Mouse (Mus musculus) ovary, postnatal 36 days (tissue): ENCODE measurements around the gene Cmpk2.
A peak's percentile ranks its signal among the peaks of the same experiment; 100 is the strongest.
"Not testable (repeated sequence)": the region's sequence is repeated elsewhere in the genome, so short reads cannot be mapped to it uniquely, and the experiment has no call there.

ENCODE experiments used
- DNase-seq: peaks from one replicate; pipeline ENCODE4 v3.0.0; 2022; ENCODE audit warnings: low spot score, mixed read lengths

Gene Cmpk2

DNA sequence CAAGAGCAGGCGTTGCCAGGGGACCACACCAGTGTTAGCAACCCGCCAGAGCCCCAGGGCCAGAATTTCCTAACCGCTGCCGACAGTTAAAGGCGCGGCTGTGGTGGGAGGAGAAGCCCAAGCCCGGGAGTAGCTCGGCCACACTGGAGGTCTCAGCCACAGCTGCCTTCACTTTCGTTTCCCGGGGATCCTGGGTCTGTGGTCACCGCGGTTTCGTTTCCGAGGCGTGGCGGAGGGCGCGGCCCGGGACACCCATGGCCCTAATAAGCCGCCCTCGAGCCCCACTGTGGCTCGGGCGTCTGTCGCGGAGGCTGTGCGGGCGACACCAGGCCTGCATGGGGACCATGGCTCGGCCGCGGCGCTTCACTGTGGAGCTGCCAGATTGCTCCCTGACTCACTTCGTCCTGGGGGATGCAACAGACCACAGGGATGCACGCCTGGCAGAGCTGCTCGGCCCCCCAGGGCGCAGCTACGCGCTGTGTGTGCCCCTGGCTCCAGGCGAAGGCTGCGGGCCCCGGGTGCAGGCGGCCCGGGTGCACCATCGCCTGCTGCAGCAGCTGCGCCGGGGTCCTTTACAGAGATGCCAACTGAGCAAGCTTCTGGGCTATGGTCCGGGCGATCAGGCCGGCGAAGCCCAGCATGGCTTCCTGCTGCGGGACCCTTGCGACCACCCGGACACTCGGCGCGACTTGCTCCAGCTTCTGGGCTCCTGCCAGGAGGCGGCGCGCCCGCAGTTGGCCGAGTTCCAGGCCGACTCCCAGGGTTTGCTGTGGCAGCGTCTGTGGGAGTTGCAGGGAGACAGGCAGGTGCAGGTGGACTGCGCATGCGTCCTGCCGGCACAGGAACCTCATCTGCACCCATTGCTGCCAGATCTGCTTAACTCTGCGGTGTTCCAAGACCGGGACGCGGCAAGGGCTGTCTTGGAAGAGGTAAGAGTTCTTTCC lies at the start of gene Cmpk2:
Cmpk2 (plus strand) TSS at position 107 of the 944 bp plus-strand sequence.
- peak; percentile 81 for DNase-seq

DNA sequence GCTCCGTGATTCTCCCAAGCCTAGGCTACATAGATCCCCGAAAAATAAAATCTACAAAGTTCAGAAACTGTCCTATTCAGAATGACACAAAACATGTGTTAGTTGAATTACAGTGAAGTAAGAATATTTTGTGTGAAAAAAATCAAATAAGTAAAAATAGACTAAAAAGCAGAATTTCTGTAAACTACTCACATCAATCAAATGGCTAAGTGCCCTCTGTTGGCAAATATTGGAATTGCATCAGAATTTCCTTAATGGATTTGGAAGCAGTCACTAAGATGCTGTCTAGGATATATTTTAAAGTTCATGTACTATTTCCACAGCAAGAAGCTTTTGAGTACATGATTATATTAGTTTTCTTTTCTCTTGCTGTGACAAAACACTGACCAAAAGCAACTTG lies 44.2 kb upstream of the Cmpk2 start:
- DNase-seq = no peak

DNA sequence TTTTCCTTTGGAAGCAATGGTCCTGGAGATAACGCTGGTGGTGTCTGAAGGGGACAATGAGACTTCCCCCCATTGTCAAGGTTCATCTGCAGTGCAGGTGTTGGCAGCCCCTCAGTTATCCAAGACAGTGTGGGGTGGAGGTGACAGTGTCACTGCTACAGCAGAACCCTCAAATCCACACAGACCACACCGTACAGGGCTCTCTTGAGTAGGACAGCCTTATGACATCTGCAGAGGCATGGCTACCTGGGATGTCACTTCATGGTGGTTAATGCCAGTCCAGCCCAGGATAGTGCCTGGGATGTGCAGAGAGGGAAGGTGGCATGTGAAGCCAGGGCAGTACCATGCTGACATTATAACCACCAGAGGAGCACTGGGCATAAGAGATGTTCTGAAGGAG lies 40.2 kb upstream of the Cmpk2 start:
- DNase-seq = not testable (repeated sequence)

DNA sequence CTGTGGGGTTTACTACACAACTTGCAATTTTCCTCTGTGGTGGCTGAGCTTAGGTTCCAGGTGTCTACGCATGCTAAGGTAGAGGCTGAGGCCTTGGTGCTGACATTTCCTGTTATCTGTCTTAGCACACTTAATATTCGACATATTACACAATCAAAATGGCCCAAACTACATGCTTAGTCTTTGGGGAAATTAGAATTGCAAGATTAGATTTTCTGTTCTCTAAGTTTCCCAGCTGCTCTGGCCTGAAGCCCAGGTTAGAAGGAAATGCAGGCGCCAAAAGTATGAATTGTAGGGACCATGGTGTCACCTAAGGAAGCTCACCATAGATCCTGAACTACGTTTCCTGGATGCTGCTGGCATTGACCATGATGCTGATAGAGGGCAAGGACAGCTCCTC lies 32.7 kb upstream of the Cmpk2 start:
- DNase-seq = no peak

DNA sequence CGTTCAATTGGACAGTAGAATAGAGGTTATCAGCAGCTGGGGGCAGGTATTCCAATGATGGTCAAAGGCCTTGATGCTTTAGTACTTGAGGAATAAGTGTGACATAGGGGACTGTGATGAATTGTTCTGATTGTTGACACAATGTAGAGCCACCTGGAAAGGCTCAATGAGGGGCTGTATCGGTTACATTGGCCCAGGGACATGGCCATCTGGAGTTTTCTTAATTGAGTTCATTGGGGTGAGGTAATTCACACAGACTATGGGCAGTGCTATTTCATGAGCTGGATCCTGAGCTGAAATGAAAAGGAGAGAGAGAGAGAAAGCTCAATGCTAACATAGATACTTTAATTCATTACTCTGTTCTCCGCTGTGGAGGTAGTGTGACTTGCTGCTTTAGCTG lies 31.1 kb upstream of the Cmpk2 start:
- DNase-seq = no peak

DNA sequence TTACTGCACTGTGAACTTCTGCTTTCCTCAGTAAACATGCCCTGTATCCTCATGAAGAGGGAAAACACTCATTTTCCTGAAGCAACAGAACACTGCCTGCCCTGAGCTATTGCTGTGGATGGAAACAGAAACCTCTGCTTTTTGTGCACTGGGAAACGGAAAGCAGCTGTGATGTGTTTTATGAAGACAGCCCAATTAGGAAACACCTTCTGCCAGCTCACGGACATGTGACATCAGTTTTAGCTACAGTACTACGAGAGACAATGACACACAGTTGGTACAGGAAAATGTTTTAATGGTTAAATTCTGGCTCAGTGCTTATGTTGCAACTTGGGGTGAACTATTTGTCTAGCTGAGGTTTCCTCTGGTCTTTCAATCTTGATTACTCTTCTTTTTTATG lies 29.6 kb upstream of the Cmpk2 start:
- no peak for DNase-seq

DNA sequence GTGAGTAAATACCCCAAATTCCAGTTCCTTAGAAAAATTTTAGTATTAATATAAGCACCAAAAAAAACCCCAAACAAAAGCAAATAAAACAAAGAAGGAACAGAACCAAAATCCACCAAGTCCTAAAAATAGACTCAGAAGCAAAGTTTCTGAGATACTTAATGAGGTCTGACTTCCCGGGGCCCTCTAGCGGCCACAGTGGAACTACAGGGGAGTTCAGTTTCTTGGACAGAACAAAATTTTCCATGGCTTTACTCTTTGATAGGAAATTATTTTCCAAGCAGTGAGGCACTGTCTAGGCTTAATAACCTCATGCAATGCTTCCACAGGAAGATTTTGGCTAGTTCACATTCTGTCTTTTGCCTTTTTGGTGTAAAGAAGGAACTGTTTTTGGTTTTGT lies 24.9 kb upstream of the Cmpk2 start:
- peak; percentile 71 for DNase-seq

DNA sequence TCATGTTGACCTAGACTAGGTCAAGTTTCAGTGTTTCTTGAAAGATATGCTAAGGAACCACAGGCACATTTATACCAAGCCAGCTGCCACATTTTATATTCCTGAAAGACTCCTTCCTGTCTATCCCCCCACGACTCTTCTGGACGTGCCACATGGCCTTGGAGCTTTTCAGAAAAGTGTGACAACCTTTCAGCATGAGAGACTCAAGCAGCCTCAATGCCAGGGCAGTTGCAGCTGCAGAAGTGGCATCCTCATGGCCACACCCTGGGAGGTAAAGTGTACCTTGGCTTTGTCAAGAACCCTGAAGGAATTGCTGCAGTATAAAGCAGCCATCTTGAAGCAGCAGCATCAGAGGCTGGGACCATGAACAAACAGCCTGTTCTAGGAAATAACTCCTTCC lies 24.5 kb upstream of the Cmpk2 start:
- no peak for DNase-seq

DNA sequence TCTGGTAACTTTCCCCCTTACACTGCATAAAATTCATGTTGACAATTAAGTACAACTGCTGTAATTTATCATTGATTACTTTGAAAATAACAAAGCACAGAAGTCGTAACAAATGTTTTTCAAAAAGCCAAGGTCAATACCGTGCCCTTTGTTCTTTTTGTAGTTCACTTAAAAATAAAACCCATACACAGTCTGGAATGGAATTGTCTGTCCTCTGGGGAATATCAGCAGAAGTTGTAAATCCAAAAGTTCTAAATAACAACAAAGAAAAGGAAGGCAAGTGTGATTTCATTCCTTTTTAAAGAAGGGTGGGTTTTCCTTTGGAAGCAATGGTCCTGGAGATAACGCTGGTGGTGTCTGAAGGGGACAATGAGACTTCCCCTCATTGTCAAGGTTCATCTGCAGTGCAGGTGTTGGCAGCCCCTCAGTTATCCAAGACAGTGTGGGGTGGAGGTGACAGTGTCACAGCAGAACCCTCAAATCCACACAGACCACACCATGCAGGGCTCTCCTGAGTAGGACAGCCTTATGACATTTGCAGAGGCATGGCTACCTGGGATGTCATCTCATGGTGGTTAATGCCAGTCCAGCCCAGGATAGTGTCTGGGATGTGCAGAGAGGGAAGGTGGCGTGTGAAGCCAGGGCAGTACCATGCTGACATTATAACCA lies 22.5 kb upstream of the Cmpk2 start:
- DNase-seq = no peak

DNA sequence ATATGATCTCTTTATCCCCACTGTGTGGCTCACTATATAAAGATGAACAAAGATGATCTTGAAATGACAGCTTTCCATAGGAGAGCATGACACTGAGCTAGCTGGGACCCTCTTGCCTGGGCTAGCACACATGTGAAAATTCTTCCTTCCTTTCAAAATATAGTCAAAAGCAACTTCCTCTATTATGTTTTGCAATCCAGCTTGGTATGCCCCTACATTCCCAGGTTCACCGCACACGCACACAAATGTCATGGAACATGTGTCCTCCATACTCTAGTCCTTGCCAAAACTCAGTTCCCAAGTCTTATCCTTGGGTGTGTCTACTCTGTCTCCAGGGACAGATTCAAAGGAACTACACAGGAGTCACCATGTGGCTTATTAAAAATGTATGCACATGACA lies 19.5 kb upstream of the Cmpk2 start:
- DNase-seq = no peak

DNA sequence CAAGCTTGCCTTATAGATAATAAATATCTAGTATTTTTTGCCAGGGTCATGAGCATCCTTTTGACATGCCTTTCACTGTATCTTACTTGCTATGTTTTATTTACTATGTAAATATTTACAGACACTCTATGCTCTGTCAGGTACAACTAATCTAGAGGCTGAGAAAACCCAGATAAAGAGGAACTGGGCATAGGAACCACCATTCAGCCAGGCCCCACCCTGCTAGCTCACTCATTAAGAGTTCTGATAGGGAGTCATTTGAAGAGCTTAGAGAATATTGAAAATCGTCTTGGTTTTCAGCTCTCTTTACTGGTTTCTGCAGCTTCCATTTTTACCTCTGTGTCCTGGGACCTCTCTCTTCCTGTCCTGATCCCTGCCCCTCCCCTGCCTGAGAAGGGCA lies 17.9 kb upstream of the Cmpk2 start:
- no peak for DNase-seq

DNA sequence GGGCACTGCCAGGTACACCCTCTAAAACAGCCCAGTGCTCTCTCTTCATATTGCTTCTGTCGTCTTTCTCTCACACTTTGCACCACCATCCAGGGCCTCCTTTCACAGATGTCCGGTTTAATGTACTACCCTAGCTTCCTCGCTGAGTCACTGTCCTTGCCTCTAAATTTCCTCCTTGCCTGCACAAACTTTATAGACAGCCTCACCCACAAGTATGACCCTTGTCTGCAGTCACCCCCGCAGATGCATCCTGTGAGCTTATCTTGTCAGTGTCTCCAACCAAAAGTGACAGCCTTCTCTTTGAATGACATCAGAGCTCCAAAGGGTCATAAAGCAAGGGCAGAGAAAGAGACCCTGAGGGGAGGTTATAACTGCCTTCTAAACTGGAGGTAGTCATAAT lies 16.1 kb upstream of the Cmpk2 start:
- no peak for DNase-seq

DNA sequence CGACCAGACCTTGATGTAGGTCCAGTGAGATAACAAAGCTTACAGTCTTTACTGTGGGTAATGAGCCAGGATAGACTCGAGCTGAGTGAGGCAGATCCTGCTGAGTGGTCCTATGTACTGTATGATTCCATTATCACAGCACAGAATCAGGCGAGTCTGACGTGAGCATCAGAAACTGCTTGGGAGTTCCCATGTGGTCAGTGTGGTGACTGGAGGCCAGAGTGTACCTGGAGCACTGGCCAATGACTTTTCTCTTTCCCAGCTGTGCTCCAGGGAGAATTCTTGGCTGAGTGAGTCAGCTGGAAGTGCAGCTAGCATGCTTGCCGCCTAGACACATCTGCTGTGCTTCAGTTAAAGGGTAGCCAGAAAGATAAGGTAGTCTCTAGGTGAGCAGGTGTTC lies 14.3 kb upstream of the Cmpk2 start:
- no peak for DNase-seq

DNA sequence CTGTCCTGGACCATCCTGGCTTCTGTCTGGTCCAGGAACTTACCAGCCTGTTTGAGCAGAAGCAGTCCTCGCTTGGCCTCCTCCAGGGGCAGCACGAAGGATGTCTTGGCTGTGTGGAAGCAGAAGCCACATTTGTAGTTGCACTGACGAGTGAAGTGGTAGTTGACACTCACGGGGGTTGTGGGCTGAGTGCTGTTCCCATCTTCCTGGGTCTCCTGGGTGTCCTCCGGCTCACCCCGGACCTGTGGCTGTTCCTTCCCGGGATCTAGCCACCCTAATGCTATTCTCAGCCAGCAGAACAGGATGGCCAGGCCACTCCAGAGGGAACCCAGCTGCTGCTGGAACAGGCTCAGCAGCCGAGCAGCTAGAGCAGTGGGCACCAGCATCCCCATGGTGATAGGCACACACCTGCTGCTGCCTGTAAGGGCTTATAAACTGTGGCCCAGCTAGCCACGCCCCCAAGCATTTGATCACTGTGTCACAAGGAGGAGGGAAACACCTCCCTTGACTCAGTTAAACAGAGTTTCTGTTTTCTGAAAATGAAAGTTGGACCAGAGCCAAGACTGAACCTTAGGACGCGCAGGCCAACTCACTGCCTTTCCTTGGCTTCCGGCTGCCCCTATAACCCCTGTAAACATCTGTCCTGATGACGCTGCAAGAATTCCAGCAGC lies 12.8 kb upstream of the Cmpk2 start, which contains the start of gene Rsad2:
Rsad2 (minus strand) TSS at position 425 of the 671 bp plus-strand sequence.
- DNase-seq = peak; percentile 50

DNA sequence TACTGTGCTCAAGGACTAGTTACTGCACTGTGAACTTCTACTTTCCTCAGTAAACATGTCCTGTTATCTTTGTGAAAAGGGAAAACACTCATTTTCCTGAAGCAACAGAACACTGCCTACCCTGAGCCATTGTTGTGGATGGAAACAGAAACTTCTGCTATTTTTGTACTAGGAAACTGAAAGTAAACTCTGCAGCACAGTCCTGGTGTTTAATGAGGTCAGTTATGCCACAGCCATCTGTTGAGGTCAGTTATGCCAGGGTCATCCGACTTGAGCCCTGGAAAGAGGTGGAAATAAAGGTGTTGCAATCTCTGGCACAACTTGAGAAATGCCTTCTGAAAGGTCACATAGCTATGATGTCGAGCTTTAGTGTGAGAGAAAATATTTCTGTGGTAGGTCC lies 8.9 kb upstream of the Cmpk2 start:
- no peak for DNase-seq

DNA sequence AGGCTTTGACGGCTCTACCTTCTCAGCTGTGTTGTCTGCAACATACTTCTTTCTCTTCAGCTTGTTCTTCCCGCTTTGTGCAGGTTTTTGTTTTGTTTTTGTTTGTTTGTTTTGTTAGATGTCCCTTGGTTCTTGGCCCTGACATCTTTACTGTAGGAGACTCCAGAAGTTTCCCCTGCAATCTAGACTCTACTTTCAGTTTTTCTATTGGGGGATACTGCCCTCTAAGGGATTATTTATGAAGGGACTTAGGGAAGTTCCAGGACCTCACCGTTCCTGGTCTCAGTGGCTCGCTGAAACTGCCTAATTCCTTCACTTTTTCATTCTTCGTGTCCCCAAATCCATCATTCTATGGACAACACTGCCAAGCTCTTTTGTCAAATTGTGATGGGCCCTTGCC lies 3.4 kb upstream of the Cmpk2 start:
- DNase-seq = no peak

DNA sequence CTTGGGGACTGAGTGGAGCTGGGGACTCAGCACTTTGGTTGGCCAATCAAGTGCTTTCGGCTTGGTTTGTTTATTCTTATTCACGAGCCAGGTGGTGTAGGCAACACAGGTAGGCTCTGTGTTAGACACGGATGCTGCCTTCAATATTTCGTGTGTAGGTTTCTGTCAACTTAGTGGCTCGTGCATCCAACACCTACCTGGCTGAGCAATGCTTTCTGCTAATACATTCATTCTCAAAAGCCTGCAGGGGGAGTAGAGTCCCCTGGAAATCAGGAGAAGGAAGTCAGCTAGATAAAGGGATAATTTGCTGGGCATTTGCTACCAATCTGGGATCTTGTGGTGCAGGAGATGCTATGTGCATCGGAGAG lies 1.0 kb downstream of the Cmpk2 start:
- DNase-seq = no peak

DNA sequence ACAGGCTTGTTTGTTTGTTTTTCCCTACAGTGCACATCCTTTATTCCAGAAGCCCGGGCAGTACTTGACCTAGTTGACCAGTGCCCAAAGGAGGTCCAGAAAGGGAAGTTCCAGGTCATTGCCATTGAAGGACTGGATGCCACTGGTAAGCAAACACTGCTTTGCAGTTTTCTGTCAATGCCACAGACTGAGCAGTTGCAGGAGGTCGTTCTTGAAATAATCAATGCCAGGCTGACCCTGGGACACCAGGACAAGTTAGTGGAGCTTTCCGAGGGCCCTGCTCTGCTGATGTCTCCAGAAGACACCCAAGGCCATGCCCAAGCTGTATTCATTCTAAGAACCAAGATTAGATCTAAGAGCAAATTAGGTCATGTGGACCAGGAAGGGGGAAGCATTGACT lies 2.4 kb downstream of the Cmpk2 start:
- DNase-seq = no peak

DNA sequence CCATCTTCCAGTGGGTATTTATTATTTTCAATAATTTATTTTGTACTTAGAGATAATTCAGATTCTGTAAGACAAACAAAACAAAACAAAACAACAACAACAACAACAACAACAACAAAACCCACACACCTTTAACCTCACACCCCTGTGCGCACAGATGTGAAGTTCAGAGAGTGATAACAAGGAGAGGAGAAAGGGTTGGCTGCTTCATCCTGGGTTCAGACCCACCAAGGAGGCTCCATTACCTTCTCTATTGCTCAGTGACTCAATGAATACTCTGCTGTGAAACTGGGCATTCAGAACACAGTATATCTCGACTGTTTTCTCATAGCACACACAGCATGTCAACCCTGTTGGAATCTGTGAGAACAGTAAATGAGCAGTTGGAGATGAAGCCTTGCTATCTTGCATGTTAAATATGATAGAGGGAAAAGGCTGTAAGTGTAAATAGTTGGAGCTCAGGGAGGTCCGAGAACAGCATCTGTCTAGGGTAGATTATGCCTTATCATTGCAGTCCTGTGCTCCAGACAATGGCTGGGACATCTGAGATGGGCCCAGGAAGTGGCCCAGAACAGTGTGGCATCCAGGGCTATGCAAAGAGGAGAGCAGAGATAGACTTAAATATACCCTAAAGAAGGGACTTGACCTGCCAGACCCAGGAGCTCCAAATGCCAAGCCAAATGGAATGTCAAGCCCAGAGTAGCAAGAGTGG lies 3.9 kb downstream of the Cmpk2 start:
- DNase-seq = no peak

DNA sequence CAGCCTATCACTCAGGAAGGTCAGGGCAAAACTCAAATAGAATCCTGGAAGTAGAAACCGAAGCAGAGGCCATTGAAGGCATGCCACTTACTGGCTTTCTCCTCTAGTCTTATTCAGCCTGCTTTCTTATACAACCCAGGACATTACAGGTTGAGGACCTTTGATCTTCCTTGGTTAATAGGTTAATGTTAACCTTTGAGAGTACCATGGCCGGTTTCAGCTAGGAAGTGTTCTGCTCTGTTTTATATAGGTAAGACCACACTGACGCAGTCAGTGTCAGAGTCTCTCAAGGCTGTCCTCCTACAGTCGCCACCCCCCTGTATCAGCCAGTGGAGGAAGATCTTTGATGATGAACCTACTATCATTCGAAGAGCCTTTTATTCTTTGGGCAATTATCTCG lies 4.7 kb downstream of the Cmpk2 start:
- no peak for DNase-seq

DNA sequence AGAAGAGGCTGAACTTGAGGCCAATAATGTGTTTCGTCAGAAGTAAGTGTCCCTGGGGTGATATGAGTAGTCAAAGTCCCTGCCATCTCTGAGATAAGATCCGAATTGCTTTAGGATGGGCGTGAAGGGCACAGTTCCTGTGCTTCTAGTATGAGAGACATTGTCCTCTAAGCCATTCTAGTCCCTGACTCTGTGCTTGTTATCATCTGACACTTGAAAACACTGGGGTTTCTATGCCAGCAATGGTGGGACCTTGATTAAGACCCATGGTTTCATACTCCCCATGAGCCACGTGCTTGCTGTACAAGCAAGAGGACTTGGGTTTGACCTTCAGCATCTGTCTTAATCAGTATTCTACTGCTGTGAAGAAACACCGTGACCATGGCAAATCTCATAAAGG lies 8.2 kb downstream of the Cmpk2 start:
- DNase-seq = no peak
